Mouse (Mus musculus): Measurements from ENCODE around the gene Rsad2.

DNA sequence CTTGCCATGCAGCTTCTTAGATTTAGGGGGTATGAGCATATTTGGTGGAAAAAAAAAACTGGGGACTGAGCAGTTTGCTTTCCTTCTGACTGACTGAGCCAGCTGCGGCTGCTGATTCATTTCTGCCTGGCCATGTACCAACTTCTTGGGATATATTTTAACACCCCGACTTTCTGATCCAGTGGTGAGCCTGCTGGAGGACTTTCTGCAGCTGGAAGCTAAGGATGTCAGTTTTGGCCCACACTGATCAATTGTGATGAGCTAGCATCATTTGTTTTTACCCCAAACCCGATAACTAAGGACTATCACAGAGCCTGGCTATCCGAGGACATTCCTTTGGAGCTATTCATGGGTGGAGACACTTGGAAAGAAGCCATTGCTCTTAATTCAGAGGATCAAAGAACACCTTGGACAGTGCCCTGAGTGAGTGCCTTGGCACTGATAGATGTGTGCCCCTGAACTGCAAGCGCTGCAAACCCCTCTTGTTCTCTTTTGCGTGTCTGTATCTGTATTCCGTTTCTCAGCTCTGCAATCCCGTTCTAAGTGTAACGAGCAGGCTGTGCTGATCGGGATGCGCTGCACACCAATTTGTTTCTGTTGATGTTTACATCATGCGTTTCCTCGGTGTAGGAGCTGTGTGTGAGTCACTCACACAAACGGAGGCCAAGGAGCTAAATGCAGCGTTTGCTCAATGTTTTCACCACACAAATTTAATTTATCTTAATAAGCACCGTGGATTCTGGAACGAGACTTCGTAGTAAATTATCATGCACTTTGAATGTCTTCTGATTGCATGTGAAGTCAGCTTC, 22.1 kb upstream of the Rsad2 start:
- no peak for TF ChIP-seq CTCF (IDR thresholded peaks at IDR 0.05; ENCODE audit: borderline replicate concordance, insufficient read depth, low read depth, low read length)
- no peak for TF ChIP-seq POLR2A (IDR thresholded peaks at IDR 0.05; ENCODE audit: borderline replicate concordance, insufficient read depth, low read length)

All from cerebellum, adult 2 months (tissue).